Mouse (Mus musculus) left cerebral cortex, adult 8-10 months (tissue): ENCODE measurements around the gene Pdap1. TPM values are rescaled to one million over a fixed set of nuclear protein-coding genes. Genes with fewer than 3 reads are reported as not detected.
"Not testable (repeated sequence)": the region's sequence is repeated elsewhere in the genome, so short reads cannot be mapped to it uniquely, and the experiment has no call there.

ENCODE experiments used
- DNase-seq, 2 experiments: peaks; one replicate each; pipeline ENCODE4 v3.0.0; 2022; ENCODE audit warnings: low spot score in 2 of 2
- total RNA-seq, 4 experiments: library from RNA; stranded (reverse); gene quantifications; 2 replicates each; pipeline ENCODE4 v1.2.4; 2022

The Pdap1 gene
- total RNA-seq, 4 experiments from 2014 or later, result 77.5 to 101 (median 86.1) TPM

DNA sequence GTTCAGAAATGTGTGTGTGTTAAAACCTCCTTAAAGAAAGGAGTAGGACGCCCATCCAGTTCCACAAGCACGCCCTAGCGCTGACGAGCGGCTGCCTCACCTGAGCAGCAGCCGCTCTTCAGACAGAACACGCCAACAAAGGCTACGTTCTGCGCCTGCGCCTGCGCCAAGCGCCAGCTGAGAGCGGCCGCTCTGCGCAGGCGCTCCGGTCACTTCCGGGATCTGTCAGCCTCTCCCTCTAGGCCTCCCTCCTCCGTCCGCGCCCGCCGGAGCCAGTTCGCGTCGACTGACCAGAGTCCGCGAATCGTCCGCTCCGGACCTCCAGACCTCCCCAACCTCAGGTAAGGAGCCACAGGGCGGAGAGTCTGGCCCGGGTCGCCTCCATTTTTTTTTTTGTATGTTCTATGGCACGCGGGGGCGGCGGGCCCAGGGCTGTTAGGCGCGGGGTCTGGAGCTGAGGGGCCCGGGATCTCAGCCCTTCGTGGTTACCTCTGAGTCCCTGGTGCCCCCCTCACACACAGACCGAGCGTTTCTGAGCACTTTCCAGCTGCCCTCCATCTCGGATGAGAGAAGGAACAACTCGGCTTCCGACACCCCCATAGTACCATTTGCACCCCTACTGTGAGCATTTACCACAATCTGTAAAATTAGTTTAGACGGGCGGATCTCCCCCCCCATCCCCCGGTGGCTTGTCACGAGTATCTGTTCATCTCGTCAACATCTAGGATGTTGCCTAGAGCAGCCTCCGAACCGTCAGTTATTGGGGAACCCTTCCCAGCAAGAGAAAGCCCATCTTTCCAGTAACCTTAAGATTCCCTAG, 56.2 kb downstream of the Pdap1 start, which contains the start of the genes Arpc1a and Kpna7:
TSS of gene Arpc1a (plus strand) at position 199 of the 820 bp plus-strand sequence.
TSS of gene Kpna7 (minus strand) at position 399 of the 820 bp plus-strand sequence.
- DNase-seq, result peak; percentile 75 to 86

DNA sequence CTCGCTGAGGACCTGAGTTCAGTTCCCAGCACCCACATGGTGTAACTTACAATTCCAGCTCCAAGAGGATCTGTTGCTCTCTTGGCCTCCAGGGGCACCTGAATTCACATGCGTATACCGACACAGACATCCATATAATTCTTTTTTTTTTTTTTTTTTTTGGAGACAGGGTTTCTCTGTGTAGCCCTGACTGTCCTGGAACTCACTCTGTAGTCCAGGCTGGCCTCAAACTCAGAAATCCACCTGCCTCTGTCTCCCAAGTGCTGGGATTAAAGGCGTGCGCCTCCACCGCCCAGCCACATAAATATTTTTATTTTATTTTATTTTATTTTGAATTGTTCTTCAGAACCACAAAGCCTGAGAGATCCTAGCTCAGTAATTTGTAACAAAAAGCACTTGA, 56.8 kb downstream of the Pdap1 start:
- DNase-seq, result not testable (repeated sequence)

DNA sequence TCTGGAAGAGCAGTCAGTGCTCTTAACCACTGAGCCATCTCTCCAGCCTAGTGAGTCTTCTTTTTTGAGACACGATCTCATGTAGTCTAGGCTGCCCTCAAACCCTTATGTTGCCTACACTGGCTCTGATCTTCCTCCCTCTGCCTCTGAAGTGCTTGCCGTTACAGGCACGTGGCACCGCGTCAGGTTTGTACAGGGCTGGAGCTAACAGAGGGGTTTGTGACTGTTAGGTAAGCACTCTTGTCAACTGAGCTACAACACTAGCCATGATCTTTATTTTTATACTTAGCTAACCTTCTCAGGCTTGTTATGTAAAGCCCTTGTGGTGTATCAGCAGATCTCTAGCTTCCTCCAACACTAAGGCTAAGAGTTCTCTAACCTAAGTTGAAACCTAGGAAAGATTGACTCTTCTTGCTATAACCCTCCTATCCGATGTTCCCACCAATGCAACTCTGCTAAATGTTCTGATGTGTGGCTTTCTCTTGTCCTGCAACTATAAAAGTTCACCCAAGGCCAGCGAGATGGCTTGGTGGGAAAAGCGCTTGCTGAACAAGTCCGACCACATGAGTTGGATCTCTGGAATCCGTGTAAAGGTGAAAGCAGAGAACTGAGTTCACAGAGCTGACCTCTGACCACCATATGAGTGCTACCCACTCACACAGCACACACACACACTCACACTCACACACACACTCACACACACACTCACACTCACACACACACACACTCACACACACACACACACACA, 58.0 kb downstream of the Pdap1 start:
- no peak for DNase-seq

Other genes with a start within 250 kb of the Pdap1 start
- 10 to 100 TPM; 32.4 to 38.4 (median 37.2) TPM for gene Smurf1, start 174.4 kb downstream of the Pdap1 start, total RNA-seq
- not detected for gene Gm4871, start 107.5 kb downstream of the Pdap1 start, total RNA-seq
- gene 1700018F24Rik, start 97.2 kb downstream of the Pdap1 start, total RNA-seq, result not detected
- 100 to 1,000 TPM; 213 to 219 (median 216) TPM for gene Arpc1a, start 56.4 kb downstream of the Pdap1 start, total RNA-seq
- gene Kpna7, start 56.2 kb downstream of the Pdap1 start, total RNA-seq, result not detected
- 10 to 100 TPM; 17.4 to 47.4 (median 23.9) TPM for gene Arpc1b, start 26.0 kb downstream of the Pdap1 start, total RNA-seq
- gene Bud31, start 124 bp upstream of the Pdap1 start, total RNA-seq, result 10 to 100 TPM; 70.3 to 76.5 (median 74.1) TPM
- 10 to 100 TPM; 20.2 to 23.4 (median 21.8) TPM for gene Ptcd1, start 26.9 kb upstream of the Pdap1 start, total RNA-seq
- 10 to 100 TPM; 19.2 to 25.9 (median 22.6) TPM for gene Cpsf4, start 27.0 kb upstream of the Pdap1 start, total RNA-seq
- 100 to 1,000 TPM; 243 to 395 (median 326) TPM for gene Atp5j2, start 51.8 kb upstream of the Pdap1 start, total RNA-seq
- gene Zkscan14, start 61.6 kb upstream of the Pdap1 start, total RNA-seq, result 10 to 100 TPM; 13.3 to 14.3 (median 14.0) TPM
- 10 to 100 TPM; 10.4 to 12.2 (median 10.9) TPM for gene Zkscan5, start 64.3 kb upstream of the Pdap1 start, total RNA-seq
- gene Zfp655, start 91.5 kb upstream of the Pdap1 start, total RNA-seq, result 10 to 100 TPM; 31.6 to 35.8 (median 31.9) TPM
- 10 to 100 TPM; 18.5 to 24.1 (median 22.5) TPM for gene Zscan25, start 140.3 kb upstream of the Pdap1 start, total RNA-seq
- under 1 TPM; 0.30 to 0.48 (median 0.34) TPM for gene Cyp3a57, start 205.0 kb upstream of the Pdap1 start, total RNA-seq